Mouse (Mus musculus) limb, embryonic 13.5 days (tissue): ENCODE measurements at regions not wholly inside any gene's neighbourhood (a gene's known extent, or its start where the extent isn't known, plus 50 kb on each side); places are given as distances from the start of the nearest gene placed in this dataset.

Source experiments
- ATAC-seq: fragments of 200-750 bp; cut with Nextera tagmentation; 2 replicates; pipeline ENCODE4 v1.8.0; 2017; ENCODE audit warnings: low read depth, moderate number of reproducible peaks, moderate TSS enrichment; ENCODE audit not compliant: low FRiP score
- H3K27ac ChIP-seq: fragments of 300-500 bp; sonication (generic); 2 replicates; pipeline ENCODE4 v1.5.1; 2015; ENCODE audit warnings: inconsistent platforms, mild to moderate bottlenecking, moderate library complexity
- H3K27me3 ChIP-seq: fragments of 300-500 bp; sonication (generic); 2 replicates; pipeline ENCODE4 v1.6.1; 2015; ENCODE audit warnings: mild to moderate bottlenecking, inconsistent platforms
- H3K36me3 ChIP-seq: fragments of 300-500 bp; sonication (generic); 2 replicates; pipeline ENCODE4 v1.6.1; 2015; ENCODE audit warnings: inconsistent platforms, mild to moderate bottlenecking, moderate library complexity
- H3K4me1 ChIP-seq: fragments of 300-500 bp; sonication (generic); 2 replicates; pipeline ENCODE4 v1.6.1; 2015; ENCODE audit warnings: inconsistent platforms
- H3K4me2 ChIP-seq: fragments of 300-500 bp; sonication (generic); replicated peaks from 2 replicates; pipeline ENCODE4 v1.6.1; 2015; ENCODE audit warnings: inconsistent platforms, mild to moderate bottlenecking, moderate library complexity
- H3K4me3 ChIP-seq: fragments of 300-500 bp; sonication (generic); 2 replicates; pipeline ENCODE4 v1.5.1; 2015; ENCODE audit warnings: moderate library complexity, mild to moderate bottlenecking, inconsistent platforms
- H3K9ac ChIP-seq: fragments of 300-500 bp; sonication (generic); 2 replicates; pipeline ENCODE4 v1.6.1; 2015; ENCODE audit warnings: mild to moderate bottlenecking, inconsistent platforms
- H3K9me3 ChIP-seq: fragments of 300-500 bp; sonication (generic); 2 replicates; pipeline ENCODE4 v1.6.1; 2016; ENCODE audit warnings: inconsistent platforms
- WGBS: fragments of 180-500 bp; shearing (Covaris S2); methylation state at CpG from one replicate; pipeline ENCODE4 v1.1.7; 2015; 5-methylcytosine and 5-hydroxymethylcytosine counted together

GRCm38 (mm10) chr6:20833401-20833800, 381.9 kb upstream of the Kcnd2 start:
- Histone ChIP-seq H3K27ac (no peak overlapping the region), H3K4me3 (no peak overlapping the region), H3K4me1 (no peaks in the 10 kb centered on the region), H3K36me3 (no peaks in the 10 kb centered on the region), H3K4me2 (no peak overlapping the region), H3K9ac (no peak overlapping the region), H3K27me3 (no peaks in the 10 kb centered on the region), H3K9me3 (no peaks in the 10 kb centered on the region)
- 0 out of 2 replicates have a peak, but pooled peaks have one; percentile 19 for ATAC-seq
- 57% methylated on average over 4 of the region's 4 CpGs for WGBS

- no peaks in the 10 kb centered on the region for H3K27me3 ChIP-seq
- H3K9ac ChIP-seq: no peak overlapping the region
- H3K4me2 ChIP-seq: no peak overlapping the region
- no peaks in the 10 kb centered on the region for H3K9me3 ChIP-seq
- WGBS: 53% methylated on average over 3 of the region's 3 CpGs
- H3K4me1 ChIP-seq: no peaks in the 10 kb centered on the region
- no peak overlapping the region for H3K27ac ChIP-seq
- H3K36me3 ChIP-seq: no peaks in the 10 kb centered on the region
- no peak overlapping the region for H3K4me3 ChIP-seq
- no peak; the same call in 1 of the 2 replicates for ATAC-seq
Measured at GRCm38 (mm10) chr6:20840149-20840548, 375.2 kb upstream of the Kcnd2 start.
